Mouse (Mus musculus) megakaryocyte, embryonic 14.5 days (primary cell): ENCODE measurements around the gene Arhgap15. TPM values are rescaled to one million over a fixed set of nuclear protein-coding genes. Genes with fewer than 3 reads are reported as not detected.

Experiments used
- H3K27me3 ChIP-seq: replicated peaks from 2 replicates; pipeline ENCODE3; 2012; ENCODE audit warnings: inconsistent platforms
- H3K36me3 ChIP-seq: replicated peaks from 2 replicates; pipeline ENCODE3; 2012; ENCODE audit warnings: low read length, inconsistent platforms, mixed read lengths
- H3K4me1 ChIP-seq: 2 replicates; pipeline ENCODE4 v1.6.1; 2012; ENCODE audit warnings: inconsistent platforms
- H3K4me3 ChIP-seq: replicated peaks from 2 replicates; pipeline ENCODE3; 2012; ENCODE audit warnings: moderate library complexity, mild to moderate bottlenecking, inconsistent platforms
- H3K9me3 ChIP-seq: 2 replicates; pipeline ENCODE4 v1.6.1; 2012; ENCODE audit warnings: inconsistent platforms
- FLI1 ChIP-seq: IDR thresholded peaks from 2 replicates; pipeline ENCODE4 v1.6.1; 2012; ENCODE audit warnings: low read length, inconsistent platforms, mixed read lengths
- GATA1 ChIP-seq: IDR thresholded peaks from 3 replicates; pipeline ENCODE4 v1.6.1; 2012; ENCODE audit warnings: mixed read lengths, low read length, inconsistent platforms, borderline replicate concordance
- polyA plus RNA-seq: library from polyadenylated mRNA; stranded (reverse); fragments of >175 nt; gene quantifications from 2 replicates; pipeline ENCODE4 v1.2.3, GENCODE M21; 2012; ENCODE audit warnings: low replicate concordance; ENCODE audit not compliant: insufficient read depth

Gene Arhgap15
- polyA plus RNA-seq, 1 experiment = 0.25 TPM

DNA sequence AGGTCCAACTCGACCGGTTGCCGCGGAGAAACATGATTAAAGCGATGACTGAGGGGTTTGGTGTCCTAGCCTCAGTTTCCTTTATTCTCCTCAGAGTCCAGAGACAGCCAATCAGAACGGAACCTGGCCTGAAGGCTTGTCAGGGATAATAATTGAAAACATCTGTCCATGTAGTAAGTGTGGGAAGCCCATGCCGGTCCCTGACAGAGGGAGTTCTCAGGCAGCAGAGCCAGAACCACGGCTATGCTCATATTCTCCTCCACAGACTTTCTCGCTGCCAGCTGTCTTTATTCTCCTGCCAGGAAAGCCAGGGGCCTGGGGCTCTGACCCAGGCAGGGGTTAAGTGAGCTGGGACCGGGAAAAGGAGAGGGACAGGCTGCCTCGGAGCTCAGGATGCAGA lies 606.7 kb downstream of the Arhgap15 start:
- TF ChIP-seq FLI1 = no peak
- TF ChIP-seq GATA1 = no peak
- no peaks in the 10 kb centered on the region for H3K9me3 ChIP-seq
- no peaks in the 10 kb centered on the region for H3K27me3 ChIP-seq
- H3K36me3 ChIP-seq = peaks cover 3% of the 10 kb centered on the region
- H3K4me1 ChIP-seq = peaks cover 18% of the 10 kb centered on the region
- no peak overlapping the region for H3K4me3 ChIP-seq

- peaks cover 18% of the 10 kb centered on the region for H3K4me1 ChIP-seq
- H3K36me3 ChIP-seq = peaks cover 3% of the 10 kb centered on the region
- TF ChIP-seq FLI1 (no peak), GATA1 (no peak)
- H3K9me3 ChIP-seq = no peaks in the 10 kb centered on the region
- H3K4me3 ChIP-seq = no peak overlapping the region
- no peaks in the 10 kb centered on the region for H3K27me3 ChIP-seq
Observed at GRCm38 (mm10) chr2:44356248-44356886, 607.7 kb downstream of the Arhgap15 start.

- H3K27me3 ChIP-seq = no peaks in the 10 kb centered on the region
- peaks cover 3% of the 10 kb centered on the region for H3K36me3 ChIP-seq
- no peak overlapping the region for H3K4me3 ChIP-seq
- H3K4me1 ChIP-seq = peaks cover 15% of the 10 kb centered on the region
- no peak for TF ChIP-seq FLI1
- TF ChIP-seq GATA1 = no peak
- H3K9me3 ChIP-seq = no peaks in the 10 kb centered on the region
Observed at GRCm38 (mm10) chr2:44356887-44357251, 608.2 kb downstream of the Arhgap15 start.

- no peaks in the 10 kb centered on the region for H3K9me3 ChIP-seq
- no peak for TF ChIP-seq FLI1
- TF ChIP-seq GATA1 = no peak
Observed at GRCm38 (mm10) chr2:44380225-44380624, 631.6 kb downstream of the Arhgap15 start.

DNA sequence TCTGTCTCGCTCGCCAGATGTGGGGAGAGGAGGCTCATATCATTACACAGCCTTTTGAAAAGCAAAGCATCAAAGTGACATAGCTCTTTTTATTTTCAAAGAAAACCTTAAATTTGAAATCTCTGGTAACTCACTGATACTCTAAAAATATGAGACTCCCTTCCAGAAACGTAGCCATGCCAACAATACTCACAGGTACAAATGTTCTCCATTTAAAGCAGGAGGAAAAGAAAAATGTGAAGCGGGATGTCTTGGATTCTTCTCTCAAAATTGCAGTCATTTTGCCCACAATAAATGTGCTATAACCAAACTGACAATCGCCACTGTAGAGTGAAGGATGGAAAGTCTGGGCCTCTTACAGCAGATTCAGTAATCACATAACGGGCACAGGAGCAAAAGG lies 635.9 kb downstream of the Arhgap15 start:
- Histone ChIP-seq H3K9me3 (no peaks in the 10 kb centered on the region), H3K4me3 (no peak overlapping the region), H3K27me3 (no peaks in the 10 kb centered on the region), H3K4me1 (no peaks in the 10 kb centered on the region), H3K36me3 (no peaks in the 10 kb centered on the region)
- no peak for TF ChIP-seq FLI1

More at GRCm38 (mm10) chr2:44380225-44380624, 631.6 kb downstream of the Arhgap15 start:
- Histone ChIP-seq H3K36me3 (no peaks in the 10 kb centered on the region), H3K4me1 (no peaks in the 10 kb centered on the region), H3K4me3 (no peak overlapping the region), H3K27me3 (no peaks in the 10 kb centered on the region)

DNA sequence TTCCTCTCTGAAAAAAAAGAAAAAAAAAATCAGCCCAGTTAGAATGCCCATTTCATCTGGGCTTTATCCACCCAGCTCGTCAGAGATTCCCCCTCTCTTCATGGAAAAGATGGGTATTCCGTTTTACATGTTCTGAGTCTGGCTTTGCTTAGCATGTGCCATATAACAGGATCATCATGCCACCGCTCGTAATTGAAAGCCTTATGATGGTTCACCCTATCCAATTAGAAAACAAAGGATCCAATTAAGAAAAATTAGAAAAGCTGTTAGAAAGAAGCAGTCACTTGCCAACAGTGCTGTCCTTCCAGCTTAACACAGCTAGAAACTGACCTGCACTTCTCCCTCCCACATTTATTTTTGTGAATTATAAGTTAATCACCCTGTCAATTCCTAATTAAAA lies 640.9 kb downstream of the Arhgap15 start:
- Histone ChIP-seq H3K27me3 (no peaks in the 10 kb centered on the region), H3K9me3 (no peaks in the 10 kb centered on the region), H3K36me3 (no peaks in the 10 kb centered on the region), H3K4me3 (no peak overlapping the region), H3K4me1 (no peaks in the 10 kb centered on the region)
- no peak for TF ChIP-seq FLI1
- TF ChIP-seq GATA1 = no peak

DNA sequence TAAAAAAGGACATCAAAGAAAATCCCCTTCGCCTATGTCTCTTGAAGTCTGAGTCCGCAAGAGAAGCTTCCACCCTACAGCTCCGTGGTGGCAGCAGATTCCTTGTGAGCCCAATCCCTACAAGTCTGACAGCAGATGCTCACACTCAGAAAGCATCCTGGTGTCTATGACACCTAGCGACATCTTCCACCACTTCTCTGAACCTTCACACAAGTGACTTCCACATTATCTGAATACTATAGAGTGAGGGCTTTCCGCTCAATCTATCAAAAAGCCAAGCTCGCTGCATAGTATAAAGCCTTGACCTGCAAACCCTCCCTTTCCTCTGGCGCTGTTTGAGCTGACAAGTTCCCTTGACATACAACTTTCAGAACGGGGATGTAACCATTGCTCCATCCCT lies 645.2 kb downstream of the Arhgap15 start:
- no peaks in the 10 kb centered on the region for H3K27me3 ChIP-seq
- H3K9me3 ChIP-seq = no peaks in the 10 kb centered on the region
- no peaks in the 10 kb centered on the region for H3K4me1 ChIP-seq
- TF ChIP-seq FLI1 = no peak
- no peak overlapping the region for H3K4me3 ChIP-seq
- no peaks in the 10 kb centered on the region for H3K36me3 ChIP-seq

DNA sequence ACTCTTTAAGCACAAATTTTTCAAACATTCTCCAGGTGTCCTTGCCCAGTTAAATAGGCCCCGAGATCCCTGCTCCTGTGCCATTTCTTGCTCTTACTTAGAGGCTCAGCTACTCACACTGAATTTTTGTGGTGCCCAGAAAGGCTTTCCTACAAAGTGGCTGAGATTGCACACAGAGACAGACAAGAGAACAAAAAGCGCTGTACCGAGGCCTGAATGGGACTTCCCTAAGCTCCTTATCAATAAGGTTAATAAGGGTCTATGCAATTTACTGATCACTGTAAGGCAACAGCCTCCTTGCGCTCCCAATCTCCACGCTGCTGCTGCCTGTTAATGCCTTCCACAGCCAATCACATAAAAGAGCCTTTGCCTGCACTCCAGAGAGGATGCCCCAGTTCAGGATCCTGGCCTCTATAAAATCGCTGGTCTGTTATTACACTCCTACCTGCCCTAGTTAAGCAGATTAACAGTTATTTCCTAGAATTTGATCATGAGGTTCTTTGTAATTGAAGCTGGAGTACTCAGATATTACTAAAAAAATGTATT lies 646.4 kb downstream of the Arhgap15 start:
- H3K27me3 ChIP-seq = no peaks in the 10 kb centered on the region
- no peak for TF ChIP-seq FLI1
- TF ChIP-seq GATA1 = no peak
- H3K9me3 ChIP-seq = no peaks in the 10 kb centered on the region
- no peaks in the 10 kb centered on the region for H3K4me1 ChIP-seq
- H3K36me3 ChIP-seq = no peaks in the 10 kb centered on the region
- no peak overlapping the region for H3K4me3 ChIP-seq

DNA sequence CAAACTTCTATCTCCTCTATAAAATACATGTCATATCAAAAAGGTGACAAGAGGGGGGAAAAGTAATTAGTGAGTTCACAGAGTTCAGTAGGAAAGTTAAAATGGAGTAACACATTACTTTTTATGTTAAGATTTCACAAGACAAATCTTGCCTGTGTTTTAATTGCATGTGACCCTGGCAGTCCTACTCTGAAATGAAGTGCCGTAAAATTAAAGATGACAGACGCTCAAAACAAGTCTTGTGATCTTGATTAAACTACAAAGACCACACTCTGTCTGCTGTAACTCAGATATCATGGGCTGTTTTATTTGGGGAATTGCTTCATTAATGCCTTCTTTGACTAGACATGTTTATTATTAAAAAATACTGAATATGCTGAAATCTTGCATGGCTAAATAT lies 647.0 kb downstream of the Arhgap15 start:
- Histone ChIP-seq H3K9me3 (no peaks in the 10 kb centered on the region), H3K4me3 (no peak overlapping the region), H3K4me1 (no peaks in the 10 kb centered on the region), H3K36me3 (no peaks in the 10 kb centered on the region), H3K27me3 (no peaks in the 10 kb centered on the region)
- TF ChIP-seq GATA1 = no peak
- TF ChIP-seq FLI1 = no peak

DNA sequence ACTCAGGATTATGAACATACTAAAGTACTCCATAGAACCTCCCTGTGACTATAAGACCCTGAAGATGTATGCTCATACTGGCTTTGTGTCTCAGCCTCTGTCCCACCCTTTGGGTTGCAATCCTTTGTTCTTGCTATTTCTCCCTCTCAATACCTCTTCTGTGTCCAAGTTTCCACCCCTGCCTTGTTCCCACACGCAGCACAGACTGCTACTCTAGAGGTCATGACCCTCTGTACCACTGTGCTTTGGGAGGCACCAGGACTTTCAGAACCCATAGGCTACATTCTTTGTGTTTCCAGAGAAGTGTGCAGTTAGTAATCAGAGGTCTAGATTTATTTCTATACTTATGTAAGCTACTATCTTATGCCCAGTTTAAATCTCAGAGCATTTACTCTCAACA lies 648.6 kb downstream of the Arhgap15 start:
- TF ChIP-seq FLI1 (no peak), GATA1 (no peak)
- Histone ChIP-seq H3K36me3 (no peaks in the 10 kb centered on the region), H3K4me1 (no peaks in the 10 kb centered on the region), H3K4me3 (no peak overlapping the region), H3K9me3 (no peaks in the 10 kb centered on the region), H3K27me3 (no peaks in the 10 kb centered on the region)
